Comparison of ENCODE assay signal across 7 mouse cellular contexts in the genomic region with DNA sequence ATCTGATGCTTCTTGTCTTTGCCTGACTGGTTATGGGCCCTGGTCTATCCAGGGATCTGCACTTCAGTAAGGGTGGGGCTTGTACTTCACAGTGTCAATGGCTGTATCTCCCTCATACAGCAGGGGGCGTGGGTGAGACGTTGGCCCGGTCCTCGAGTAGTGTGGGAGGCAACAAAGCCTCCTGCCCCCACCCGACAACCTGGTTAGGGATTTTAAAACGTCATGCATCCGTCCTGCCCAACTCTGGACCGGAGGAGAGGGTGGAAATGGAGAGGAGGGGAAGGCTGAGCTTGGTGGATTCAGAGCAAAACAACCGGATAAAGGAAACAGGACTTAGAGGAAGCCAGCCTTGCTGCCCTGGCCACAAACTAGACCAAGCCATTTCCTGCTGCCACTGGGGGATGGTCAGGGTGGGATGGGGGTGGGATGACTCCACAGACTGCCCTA. TPM values are rescaled to one million over a fixed set of nuclear protein-coding genes. Genes with fewer than 3 reads are reported as not detected.
DNase-seq lines count a peak whose midpoint lies in the region; ATAC-seq lines count a peak whose summit lies in the region.

No protein-coding gene starts in this region.

- H3K4me3 ChIP-seq in intestine, embryonic 15.5 days (replicated peaks), result no peak overlapping the region

- intact Hi-C loops in gastrocnemius, postnatal 36 days (cut with DNase I), result loop anchor here (2.0 kb wide), 1 partner anchor 47 kb away; no protein-coding TSS in a partner anchor
- intact Hi-C loops in left cerebral cortex, postnatal 25 days (cut with DNase I), result loop anchor here (2.0 to 5.0 kb wide), 2 partner anchors 19 to 48 kb away; no protein-coding TSS in a partner anchor

- H3K27me3 ChIP-seq in intestine, embryonic 15.5 days (replicated peaks), result no peaks in the 10 kb centered on the region; the same call in 1 of the 2 replicates

- no peak overlapping the region for H3K27ac ChIP-seq in intestine, embryonic 15.5 days

- H3K4me2 ChIP-seq in intestine, embryonic 15.5 days (replicated peaks), result no peak overlapping the region

- H3K9ac ChIP-seq in intestine, embryonic 15.5 days, result no peak overlapping the region

- H3K4me1 ChIP-seq in intestine, embryonic 15.5 days (replicated peaks), result no peaks in the 10 kb centered on the region; the same call in 1 of the 2 replicates

- peak; percentile 78 for ATAC-seq in intestine, embryonic 15.5 days

- peaks cover 16% of the 10 kb centered on the region for H3K36me3 ChIP-seq in intestine, embryonic 15.5 days

- DNase-seq in adrenal gland, adult 18-20 months (ENCODE audit: low spot score in 2 of 2), result peak; percentile 73 to 81
- peak; percentile 79 for DNase-seq in embryo, embryonic 10.5 days (ENCODE audit: low spot score)
- peak; percentile 76 to 80 for DNase-seq in gastrocnemius, postnatal 36 days
- peak; percentile 73 to 85 for DNase-seq in left cerebral cortex, postnatal 25 days (ENCODE audit: low spot score in 2 of 2)
- DNase-seq in mesoderm, embryonic 11.5 days (ENCODE audit: low read depth, low spot score), result peak; percentile 74
- DNase-seq in right cerebral cortex, postnatal 4 days, result peak; percentile 77

- 13% methylated on average over 9 of the region's 9 CpGs for WGBS in intestine, embryonic 15.5 days

- H3K9me3 ChIP-seq in intestine, embryonic 15.5 days, result no peaks in the 10 kb centered on the region

RNA-seq across cellular contexts. Expression of gene Gm29797, which starts 2.8 kb away (rescaled TPM):
- total RNA-seq in adrenal gland, adult 18-20 months (2021), result under 1 TPM in 1 of 2 experiments, not detected in 1; 0.42 TPM
- total RNA-seq in gastrocnemius, postnatal 36 days (2021), result not detected
- polyA plus RNA-seq in intestine, embryonic 15.5 days (2015; fragmentation: Nextera tagmentation; extraction: Ambion mirVana), result 1.3 and 3.1 TPM in 2 replicates
- not detected for total RNA-seq in left cerebral cortex, postnatal 25 days (2021)

RNA-seq across cellular contexts. Expression of gene Sox18, which starts 11.8 kb away (rescaled TPM):
- 10 to 100 TPM; 25.7 to 41.7 TPM for total RNA-seq in adrenal gland, adult 18-20 months (2021)
- 10 to 100 TPM in 1 of 2 experiments, 1 to 10 TPM in 1; 7.6 to 14.2 TPM for total RNA-seq in gastrocnemius, postnatal 36 days (2021)
- 28.0 and 29.0 TPM in 2 replicates for polyA plus RNA-seq in intestine, embryonic 15.5 days (2015; fragmentation: Nextera tagmentation; extraction: Ambion mirVana)
- total RNA-seq in left cerebral cortex, postnatal 25 days (2021), result 10 to 100 TPM; 10.9 to 11.4 TPM

RNA-seq across cellular contexts. Expression of gene Tcea2, which starts 20.5 kb away (rescaled TPM):
- 1 to 10 TPM; 8.7 to 8.9 TPM for total RNA-seq in adrenal gland, adult 18-20 months (2021)
- total RNA-seq in gastrocnemius, postnatal 36 days (2021), result 1 to 10 TPM; 6.0 to 7.8 TPM
- polyA plus RNA-seq in intestine, embryonic 15.5 days (2015; fragmentation: Nextera tagmentation; extraction: Ambion mirVana), result 14.9 and 15.7 TPM in 2 replicates
- 10 to 100 TPM; 61.9 to 63.3 TPM for total RNA-seq in left cerebral cortex, postnatal 25 days (2021)

RNA-seq across cellular contexts. Expression of gene Rgs19, which starts 34.1 kb away (rescaled TPM):
- 10 to 100 TPM; 18.8 to 22.5 TPM for total RNA-seq in adrenal gland, adult 18-20 months (2021)
- 1 to 10 TPM; 2.3 to 2.7 TPM for total RNA-seq in gastrocnemius, postnatal 36 days (2021)
- polyA plus RNA-seq in intestine, embryonic 15.5 days (2015; fragmentation: Nextera tagmentation; extraction: Ambion mirVana), result 37.4 and 39.4 TPM in 2 replicates
- total RNA-seq in left cerebral cortex, postnatal 25 days (2021), result 10 to 100 TPM; 30.2 to 35.3 TPM

RNA-seq across cellular contexts. Expression of gene Lkaaear1, which starts 38.6 kb away (rescaled TPM):
- total RNA-seq in adrenal gland, adult 18-20 months (2021), result not detected
- total RNA-seq in gastrocnemius, postnatal 36 days (2021), result not detected
- polyA plus RNA-seq in intestine, embryonic 15.5 days (2015; fragmentation: Nextera tagmentation; extraction: Ambion mirVana), result not detected in 2 replicates
- total RNA-seq in left cerebral cortex, postnatal 25 days (2021), result not detected

Comparison
In these comparisons a context has a peak if more than half of its experiments do, and no peak if none do; other contexts are left out.
1. RNA of gene Tcea2, which starts 20.5 kb away (total RNA-seq): 61.9 to 63.3 TPM in left cerebral cortex, postnatal 25 days; 8.7 to 8.9 TPM in adrenal gland, adult 18-20 months and 6.0 to 7.8 TPM in gastrocnemius, postnatal 36 days; every median in the first group is over 4 times any median in the second.
2. Peak in every context shown above with its lines, with median percentiles within 50 percentile points of each other: DNase-seq.